Mouse (Mus musculus) ES-E14 (cell line): ENCODE results near the gene Xpr1. TPM values are rescaled to one million over a fixed set of nuclear protein-coding genes. Genes with fewer than 3 reads are reported as not detected.

Experiments used
- DNase-seq: peaks from one replicate; pipeline ENCODE4 v3.0.0-alpha.2; 2013; ENCODE audit warnings: low read depth, low spot score
- H3K27ac ChIP-seq: 2 replicates; pipeline ENCODE4 v1.5.1; 2012; ENCODE audit warnings: low read depth, mild to moderate bottlenecking, low read length, moderate library complexity, mixed read lengths; ENCODE audit not compliant: poor library complexity, insufficient read depth, severe bottlenecking
- H3K36me3 ChIP-seq: 2 replicates; pipeline ENCODE4 v1.6.1; 2012; ENCODE audit warnings: mild to moderate bottlenecking, low read length, moderate library complexity, mixed read lengths; ENCODE audit not compliant: control insufficient read depth, poor library complexity, insufficient read depth, severe bottlenecking
- H3K4me1 ChIP-seq, 2 experiments: fragments of 150-350 bp in 1 of 2; sonication (generic) in 1 of 2; 2 replicates each; pipeline ENCODE4 v1.6.1; 2012; ENCODE audit warnings: low read length in 2 of 2, mild to moderate bottlenecking in 1 of 2, mixed read lengths in 1 of 2; ENCODE audit not compliant: control insufficient read depth in 2 of 2, insufficient read depth in 2 of 2, poor library complexity in 1 of 2
- H3K4me3 ChIP-seq, 2 experiments: fragments of 150-350 bp in 1 of 2; sonication (generic) in 1 of 2; 2 replicates each; pipeline ENCODE4 v1.5.1; 2012; ENCODE audit warnings: low read length in 2 of 2, low read depth in 1 of 2, mild to moderate bottlenecking in 1 of 2, mixed read lengths in 1 of 2; ENCODE audit not compliant: insufficient read depth in 1 of 2, poor library complexity in 1 of 2, severe bottlenecking in 1 of 2
- H3K9ac ChIP-seq: 2 replicates; pipeline ENCODE4 v1.6.1; 2012; ENCODE audit warnings: low read depth, mild to moderate bottlenecking, low read length, mixed read lengths; ENCODE audit not compliant: poor library complexity, insufficient read depth, severe bottlenecking
- H3K9me3 ChIP-seq: fragments of 150-350 bp; sonication (generic); 2 replicates; pipeline ENCODE4 v1.6.1; 2012; ENCODE audit warnings: low read depth, mild to moderate bottlenecking, low read length; ENCODE audit not compliant: control insufficient read depth, insufficient read depth
- CHD2 ChIP-seq: IDR thresholded peaks from 2 replicates; pipeline ENCODE4 v1.6.1; 2014; ENCODE audit warnings: mild to moderate bottlenecking, low read depth, low read length, inconsistent platforms
- HCFC1 ChIP-seq: IDR thresholded peaks from 2 replicates; pipeline ENCODE4 v1.6.1; 2012; ENCODE audit warnings: low read length, inconsistent platforms, borderline replicate concordance; ENCODE audit not compliant: insufficient read depth
- MAFK ChIP-seq: IDR thresholded peaks from 2 replicates; pipeline ENCODE4 v1.6.1; 2014; ENCODE audit warnings: mild to moderate bottlenecking, low read depth, low read length, inconsistent platforms; ENCODE audit not compliant: insufficient read depth
- ZC3H11A ChIP-seq: IDR thresholded peaks from 2 replicates; pipeline ENCODE4 v1.6.1; 2012; ENCODE audit warnings: low read depth, mild to moderate bottlenecking, inconsistent platforms, low read length, borderline replicate concordance
- ZNF384 ChIP-seq: IDR thresholded peaks from 2 replicates; pipeline ENCODE4 v1.6.1; 2012; ENCODE audit warnings: low read depth, low read length, inconsistent platforms
- in situ Hi-C, 2 experiments: fragments of 600-800 bp; cut with MboI; formaldehyde crosslinking; loops; one replicate each; pipeline ENCODE4 v1.15.1; 2025; ENCODE audit warnings: low sequenced_read_pairs in 2 of 2, inconsistent platforms in 1 of 2; ENCODE audit not compliant: unreplicated experiment in 2 of 2
- total RNA-seq: library from RNA; depleted of rRNA; stranded (reverse); fragments of 300-350 nt; gene quantifications from 2 replicates; pipeline ENCODE4 v1.2.3, GENCODE M21; 2012

The Xpr1 gene
- total RNA-seq, 1 experiment, result 13.5 TPM

DNA sequence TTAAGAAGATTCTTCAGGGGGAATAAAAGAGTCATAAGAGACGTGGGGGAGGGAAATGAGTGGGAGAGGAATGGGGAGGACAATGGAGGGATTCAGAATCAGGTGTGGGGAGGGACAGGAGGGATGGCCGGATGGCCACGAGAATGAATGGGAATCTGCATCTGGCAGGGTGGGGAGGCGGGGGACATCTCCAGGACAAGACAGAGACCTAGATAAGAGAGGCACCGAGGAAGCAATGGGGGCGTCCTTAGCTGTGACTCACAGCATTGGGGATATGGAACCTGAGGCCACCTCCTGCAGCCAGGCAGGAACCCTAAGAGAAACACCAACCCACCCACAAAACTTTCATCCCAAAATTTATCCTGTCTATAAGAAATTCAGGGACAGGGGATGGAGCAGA, 81.3 kb downstream of the Xpr1 start:
- no peaks in the 10 kb centered on the region for H3K36me3 ChIP-seq
- no peaks in the 10 kb centered on the region for H3K9me3 ChIP-seq
- H3K27ac ChIP-seq, result no peak overlapping the region
- H3K9ac ChIP-seq, result no peak overlapping the region
- no peak for TF ChIP-seq CHD2
- TF ChIP-seq ZC3H11A, result no peak
- TF ChIP-seq HCFC1, result no peak
- no peak for TF ChIP-seq MAFK
- TF ChIP-seq ZNF384, result no peak
- H3K4me3 ChIP-seq, result no peak overlapping the region
- in situ Hi-C loops, result no loop called here
- DNase-seq, result no peak
- H3K4me1 ChIP-seq, result no peaks in the 10 kb centered on the region

DNA sequence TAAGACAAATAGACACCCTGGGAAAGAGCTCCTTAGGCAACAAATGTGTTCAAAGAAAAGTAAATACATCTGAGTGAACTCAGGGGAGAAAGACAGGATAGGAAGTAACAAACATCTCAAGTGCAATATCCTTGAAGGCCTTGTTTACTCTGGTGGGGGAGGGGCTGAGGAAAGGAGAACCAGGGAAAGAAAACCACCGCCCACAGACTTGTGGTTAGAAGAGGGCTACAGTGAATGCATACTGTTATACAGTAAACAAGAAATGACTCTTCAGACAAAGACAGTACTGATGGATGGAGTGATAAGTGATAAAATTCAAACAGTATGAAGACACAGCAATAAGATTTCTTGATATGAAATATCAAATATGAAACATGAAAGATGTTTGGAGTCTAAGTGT, 95.0 kb downstream of the Xpr1 start:
- Histone ChIP-seq H3K27ac (no peak overlapping the region), H3K4me3 (no peak overlapping the region), H3K9ac (no peak overlapping the region), H3K9me3 (no peaks in the 10 kb centered on the region), H3K4me1 (no peaks in the 10 kb centered on the region), H3K36me3 (no peaks in the 10 kb centered on the region)
- in situ Hi-C loops, result no loop called here
- TF ChIP-seq CHD2 (no peak), MAFK (no peak), ZC3H11A (no peak), ZNF384 (no peak), HCFC1 (no peak)
- no peak for DNase-seq

DNA sequence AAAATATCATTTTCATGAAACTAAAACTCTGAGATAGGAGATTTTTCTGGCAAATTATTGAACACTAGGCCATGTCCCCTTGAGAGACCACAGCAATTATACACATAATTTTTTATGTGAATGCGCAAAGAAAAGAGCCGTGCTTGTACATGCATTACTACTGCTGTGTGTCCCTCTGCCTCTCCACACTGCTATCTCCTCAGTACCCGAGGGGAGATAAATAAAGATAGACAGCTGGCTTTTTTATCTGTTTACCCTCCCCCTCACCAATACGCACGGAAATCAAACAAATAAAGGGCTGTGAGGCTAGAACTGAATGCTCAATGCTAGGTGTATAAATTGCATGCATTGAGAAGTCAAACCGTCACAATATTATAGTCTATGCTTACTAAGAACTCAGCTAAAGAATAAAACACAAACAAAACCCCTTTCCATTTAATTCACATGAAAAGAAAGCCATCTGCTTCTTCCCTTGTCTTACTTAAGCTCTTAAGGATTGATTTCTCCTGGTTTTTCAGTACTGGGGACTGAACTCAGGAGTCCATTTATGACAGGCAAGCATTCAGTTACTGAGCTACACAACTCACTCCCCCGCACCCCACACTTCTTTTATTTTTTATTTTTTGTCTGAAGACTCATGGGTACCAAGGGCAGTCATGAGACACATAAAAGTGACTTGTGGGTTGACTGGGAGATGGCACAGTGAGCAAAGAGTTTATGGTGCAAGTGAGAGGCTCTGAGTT, 97.0 kb downstream of the Xpr1 start:
- no peak overlapping the region for H3K9ac ChIP-seq
- no peaks in the 10 kb centered on the region for H3K36me3 ChIP-seq
- no peaks in the 10 kb centered on the region for H3K4me1 ChIP-seq
- H3K27ac ChIP-seq, result no peak overlapping the region
- H3K4me3 ChIP-seq, result no peak overlapping the region
- DNase-seq, result no peak
- TF ChIP-seq MAFK (no peak), ZNF384 (no peak), CHD2 (no peak), HCFC1 (no peak), ZC3H11A (no peak)
- in situ Hi-C loops, result no loop called here
- H3K9me3 ChIP-seq, result no peaks in the 10 kb centered on the region

DNA sequence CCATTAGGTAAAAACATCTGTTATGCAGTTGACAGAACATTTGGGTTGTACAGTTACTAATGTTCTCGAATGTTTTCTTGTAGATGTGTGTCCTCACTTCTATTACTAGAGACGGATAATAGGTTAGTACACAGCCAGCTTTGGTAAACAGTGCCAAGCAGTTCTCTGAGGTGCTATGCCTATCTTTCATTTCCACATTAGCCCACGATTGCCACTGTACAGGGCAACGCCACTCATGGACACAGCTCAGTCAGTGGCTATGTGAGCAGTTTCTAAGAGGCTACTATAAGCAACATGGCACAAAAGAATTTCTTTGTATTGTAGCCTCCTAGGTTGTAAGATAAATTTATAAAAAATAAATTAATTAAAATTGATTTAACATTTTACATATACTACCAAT, 97.7 kb downstream of the Xpr1 start:
- in situ Hi-C loops, result no loop called here

More for the DNA sequence above, 97.7 kb downstream of the Xpr1 start:
- TF ChIP-seq CHD2 (no peak), ZNF384 (no peak), HCFC1 (no peak), ZC3H11A (no peak), MAFK (no peak)
- DNase-seq, result no peak
- Histone ChIP-seq H3K4me3 (no peak overlapping the region), H3K27ac (no peak overlapping the region), H3K4me1 (no peaks in the 10 kb centered on the region), H3K9ac (no peak overlapping the region), H3K36me3 (no peaks in the 10 kb centered on the region), H3K9me3 (no peaks in the 10 kb centered on the region)
